7 mouse cellular contexts compared by ENCODE assay signal in the genomic region with DNA sequence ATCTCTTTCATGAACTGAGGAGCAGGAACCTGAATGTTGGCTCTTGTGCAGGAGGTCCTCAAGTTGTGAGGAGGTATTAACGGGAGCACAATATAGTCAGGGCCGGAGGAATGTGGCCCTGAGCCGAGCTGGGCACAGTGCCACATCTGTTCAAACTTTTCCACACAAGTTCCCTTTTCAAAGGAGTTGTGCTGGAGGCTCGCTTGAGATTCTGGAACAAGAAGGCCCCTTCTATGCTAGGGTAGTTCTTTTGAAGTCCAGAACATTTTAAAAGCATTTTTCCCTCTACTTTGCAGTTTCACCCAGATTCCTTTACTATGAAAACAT. TPM values are rescaled to one million over a fixed set of nuclear protein-coding genes. Genes with fewer than 3 reads are reported as not detected.
DNase-seq lines count a peak whose midpoint lies in the region; ATAC-seq and TF ChIP-seq lines count a peak whose summit lies in the region.

No protein-coding gene starts in this region.

- peak overlapping the region; percentile 70 for H3K4me3 ChIP-seq in embryonic facial prominence, embryonic 14.5 days (ENCODE audit: low read depth, low read length)
- peak overlapping the region; percentile 68 for H3K4me3 ChIP-seq in heart, embryonic 11.5 days (ENCODE audit: low read depth, low read length)
- H3K4me3 ChIP-seq in kidney, embryonic 15.5 days (replicated peaks) = peak overlapping the region; percentile 68
- peak overlapping the region; percentile 45 for H3K4me3 ChIP-seq in limb, embryonic 14.5 days (replicated peaks; ENCODE audit: low read length)
- no peak overlapping the region; the same call in 1 of the 2 replicates for H3K4me3 ChIP-seq in midbrain, postnatal 0 days (ENCODE audit: low read depth, low read length)

- H3K9me3 ChIP-seq in embryonic facial prominence, embryonic 14.5 days (ENCODE audit: control insufficient read depth, low read length) = no peaks in the 10 kb centered on the region
- H3K9me3 ChIP-seq in heart, embryonic 11.5 days (replicated peaks; ENCODE audit: control insufficient read depth, low read length) = no peaks in the 10 kb centered on the region
- H3K9me3 ChIP-seq in kidney, embryonic 15.5 days (replicated peaks) = no peaks in the 10 kb centered on the region
- no peaks in the 10 kb centered on the region for H3K9me3 ChIP-seq in limb, embryonic 14.5 days (ENCODE audit: control insufficient read depth, low read length)
- no peaks in the 10 kb centered on the region for H3K9me3 ChIP-seq in midbrain, postnatal 0 days (ENCODE audit: low read length)

- H3K27ac ChIP-seq in embryonic facial prominence, embryonic 14.5 days (replicated peaks; ENCODE audit: low read depth, low read length) = peak overlapping the region; percentile 78
- H3K27ac ChIP-seq in heart, embryonic 11.5 days (ENCODE audit: low read depth, low read length) = peak overlapping the region; percentile 62
- peak overlapping the region; percentile 89 for H3K27ac ChIP-seq in kidney, embryonic 15.5 days
- H3K27ac ChIP-seq in limb, embryonic 14.5 days (replicated peaks; ENCODE audit: low read depth, low read length) = peak overlapping the region; percentile 89
- peak overlapping the region; percentile 63; the same call in 1 of the 2 replicates for H3K27ac ChIP-seq in midbrain, postnatal 0 days (ENCODE audit: low read depth, low read length)

- peaks cover 7% of the 10 kb centered on the region; the same call in 1 of the 2 replicates for H3K4me1 ChIP-seq in embryonic facial prominence, embryonic 14.5 days (ENCODE audit: control insufficient read depth, insufficient read depth, low read length)
- peaks cover 12% of the 10 kb centered on the region; the same call in 1 of the 2 replicates for H3K4me1 ChIP-seq in heart, embryonic 11.5 days (ENCODE audit: control insufficient read depth, insufficient read depth, low read length)
- H3K4me1 ChIP-seq in kidney, embryonic 15.5 days = peaks cover 23% of the 10 kb centered on the region
- peaks cover 19% of the 10 kb centered on the region for H3K4me1 ChIP-seq in limb, embryonic 14.5 days (ENCODE audit: control insufficient read depth, insufficient read depth, low read length)
- no peaks in the 10 kb centered on the region for H3K4me1 ChIP-seq in midbrain, postnatal 0 days (ENCODE audit: insufficient read depth, low read length)

- WGBS in embryonic facial prominence, embryonic 14.5 days = 5% methylated on average over 4 of the region's 4 CpGs
- 24% methylated on average over 4 of the region's 4 CpGs for WGBS in heart, embryonic 11.5 days (ENCODE audit: insufficient replicate concordance)
- WGBS in kidney, embryonic 15.5 days = 11% methylated on average over 4 of the region's 4 CpGs
- 7% methylated on average over 4 of the region's 4 CpGs for WGBS in limb, embryonic 14.5 days
- WGBS in midbrain, postnatal 0 days = 0% methylated on average over 4 of the region's 4 CpGs

- H3K4me2 ChIP-seq in embryonic facial prominence, embryonic 14.5 days (ENCODE audit: low read depth, low read length) = peak overlapping the region; percentile 95
- H3K4me2 ChIP-seq in heart, embryonic 11.5 days = peak overlapping the region; percentile 97
- H3K4me2 ChIP-seq in kidney, embryonic 15.5 days = peak overlapping the region; percentile 94
- H3K4me2 ChIP-seq in limb, embryonic 14.5 days (replicated peaks; ENCODE audit: low read depth, low read length, severe bottlenecking) = peak overlapping the region; percentile 77
- H3K4me2 ChIP-seq in midbrain, postnatal 0 days (ENCODE audit: low read depth, low read length, poor library complexity, severe bottlenecking) = peak overlapping the region; percentile 95

- TF ChIP-seq CTCF in midbrain, postnatal 0 days (IDR thresholded peaks at IDR 0.05) = no peak

- TF ChIP-seq POLR2A in limb, embryonic 14.5 days (IDR thresholded peaks at IDR 0.05; ENCODE audit: borderline replicate concordance, extremely low read depth, insufficient read depth, insufficient read length) = 0 out of 2 replicates have a peak, but pooled peaks have one; percentile 44

- peak; percentile 78 for ATAC-seq in embryonic facial prominence, embryonic 14.5 days (ENCODE audit: low read depth)
- ATAC-seq in heart, embryonic 11.5 days (replicated peaks; ENCODE audit: insufficient number of reproducible peaks, low FRiP score, low TSS enrichment) = peak; percentile 24; the same call in 1 of the 2 replicates
- peak; percentile 37 for ATAC-seq in kidney, embryonic 15.5 days (replicated peaks; ENCODE audit: low FRiP score)
- ATAC-seq in limb, embryonic 14.5 days (ENCODE audit: low FRiP score, low read depth) = peak; percentile 61
- ATAC-seq in midbrain, postnatal 0 days (ENCODE audit: low FRiP score) = peak; percentile 47; the same call in 1 of the 2 replicates

- no peak overlapping the region for H3K9ac ChIP-seq in embryonic facial prominence, embryonic 14.5 days (ENCODE audit: low read depth, low read length)
- H3K9ac ChIP-seq in heart, embryonic 11.5 days (ENCODE audit: low read depth, low read length) = peak overlapping the region; percentile 69; the same call in 1 of the 2 replicates
- H3K9ac ChIP-seq in kidney, embryonic 15.5 days = peak overlapping the region; percentile 7; the same call in 1 of the 2 replicates
- peak overlapping the region; percentile 35 for H3K9ac ChIP-seq in limb, embryonic 14.5 days (ENCODE audit: low read depth, low read length, severe bottlenecking)
- no peak overlapping the region for H3K9ac ChIP-seq in midbrain, postnatal 0 days (replicated peaks; ENCODE audit: low read length, poor library complexity, severe bottlenecking)

- H3K27me3 ChIP-seq in embryonic facial prominence, embryonic 14.5 days (replicated peaks; ENCODE audit: control insufficient read depth, insufficient read depth, low read length) = no peaks in the 10 kb centered on the region
- H3K27me3 ChIP-seq in heart, embryonic 11.5 days (ENCODE audit: control insufficient read depth, insufficient read depth, low read length) = no peaks in the 10 kb centered on the region
- H3K27me3 ChIP-seq in kidney, embryonic 15.5 days = no peaks in the 10 kb centered on the region
- no peaks in the 10 kb centered on the region for H3K27me3 ChIP-seq in limb, embryonic 14.5 days (ENCODE audit: control insufficient read depth, insufficient read depth, low read length)
- H3K27me3 ChIP-seq in midbrain, postnatal 0 days (ENCODE audit: insufficient read depth, low read length) = no peaks in the 10 kb centered on the region

- H3K36me3 ChIP-seq in embryonic facial prominence, embryonic 14.5 days (ENCODE audit: control insufficient read depth, insufficient read depth, low read length) = no peaks in the 10 kb centered on the region
- H3K36me3 ChIP-seq in heart, embryonic 11.5 days (ENCODE audit: control insufficient read depth, insufficient read depth, low read length) = no peaks in the 10 kb centered on the region
- no peaks in the 10 kb centered on the region for H3K36me3 ChIP-seq in kidney, embryonic 15.5 days
- H3K36me3 ChIP-seq in limb, embryonic 14.5 days (ENCODE audit: control insufficient read depth, insufficient read depth, low read length) = 0 out of 2 replicates have a peak, but pooled peaks cover 1% of the 10 kb centered on the region
- no peaks in the 10 kb centered on the region for H3K36me3 ChIP-seq in midbrain, postnatal 0 days (ENCODE audit: insufficient read depth, low read length)

- peak; percentile 87 for DNase-seq in adrenal gland, postnatal 25 days
- DNase-seq in embryonic facial prominence, embryonic 14.5 days (ENCODE audit: low spot score) = peak; percentile 94
- DNase-seq in limb, embryonic 14.5 days (ENCODE audit: low spot score) = peak; percentile 93
- peak; percentile 84 for DNase-seq in midbrain, postnatal 0 days (ENCODE audit: low spot score)
- peak; percentile 71 to 80 for DNase-seq in urinary bladder, postnatal 4 days (ENCODE audit: low spot score in 2 of 2)

RNA-seq across cellular contexts. Expression of gene Psat1, which starts 21.5 kb away (rescaled TPM):
- total RNA-seq in adrenal gland, postnatal 25 days (2021) = 64.9 and 81.4 TPM in 2 replicates
- 121 and 126 TPM in 2 replicates for polyA plus RNA-seq in embryonic facial prominence, embryonic 14.5 days (2014; fragmentation: Nextera tagmentation; extraction: Ambion mirVana)
- polyA plus RNA-seq in heart, embryonic 11.5 days (2014; fragmentation: Nextera tagmentation; extraction: Ambion mirVana) = 47.2 and 52.8 TPM in 2 replicates
- 93.5 and 107 TPM in 2 replicates for polyA plus RNA-seq in kidney, embryonic 15.5 days (2015; fragmentation: Nextera tagmentation; extraction: Ambion mirVana)
- 71.5 and 76.0 TPM in 2 replicates for polyA plus RNA-seq in limb, embryonic 14.5 days (2012; rRNA removed)
- 99.2 and 119 TPM in 2 replicates for polyA plus RNA-seq in limb, embryonic 14.5 days (2014; fragmentation: Nextera tagmentation; extraction: Ambion mirVana)
- total RNA-seq in midbrain, postnatal 0 days (2014; rRNA removed) = 97.3 and 106 TPM in 2 replicates
- 68.0 and 76.3 TPM in 2 replicates for polyA plus RNA-seq in midbrain, postnatal 0 days (2015; fragmentation: Nextera tagmentation; extraction: Ambion mirVana)

RNA-seq across cellular contexts. Expression of gene Cep78, which starts 59.1 kb away (rescaled TPM):
- 9.9 and 11.3 TPM in 2 replicates for total RNA-seq in adrenal gland, postnatal 25 days (2021)
- polyA plus RNA-seq in embryonic facial prominence, embryonic 14.5 days (2014; fragmentation: Nextera tagmentation; extraction: Ambion mirVana) = 19.1 and 21.6 TPM in 2 replicates
- polyA plus RNA-seq in heart, embryonic 11.5 days (2014; fragmentation: Nextera tagmentation; extraction: Ambion mirVana) = 16.3 and 17.8 TPM in 2 replicates
- polyA plus RNA-seq in kidney, embryonic 15.5 days (2015; fragmentation: Nextera tagmentation; extraction: Ambion mirVana) = 27.2 TPM in 2 replicates
- 13.9 and 16.0 TPM in 2 replicates for polyA plus RNA-seq in limb, embryonic 14.5 days (2012; rRNA removed)
- 22.5 and 25.3 TPM in 2 replicates for polyA plus RNA-seq in limb, embryonic 14.5 days (2014; fragmentation: Nextera tagmentation; extraction: Ambion mirVana)
- 22.4 TPM in 2 replicates for total RNA-seq in midbrain, postnatal 0 days (2014; rRNA removed)
- polyA plus RNA-seq in midbrain, postnatal 0 days (2015; fragmentation: Nextera tagmentation; extraction: Ambion mirVana) = 18.1 and 20.1 TPM in 2 replicates

Comparison
In these comparisons a context has a peak if more than half of its experiments do, and no peak if none do; other contexts are left out.
1. ATAC-seq: peak in every context shown above with its lines; median percentile 78 in embryonic facial prominence, embryonic 14.5 days; 61 in limb, embryonic 14.5 days; 47 in midbrain, postnatal 0 days; 37 in kidney, embryonic 15.5 days; 24 in heart, embryonic 11.5 days.
2. H3K9ac ChIP-seq: peak in heart, embryonic 11.5 days (single experiment), kidney, embryonic 15.5 days (single experiment) and limb, embryonic 14.5 days (single experiment); none in embryonic facial prominence, embryonic 14.5 days (single experiment) and midbrain, postnatal 0 days (single experiment).
3. Peak in every context shown above with its lines, with median percentiles within 50 percentile points of each other: DNase-seq, H3K27ac ChIP-seq and H3K4me2 ChIP-seq.